Mouse (Mus musculus) stomach, postnatal 0 days (tissue): ENCODE results near the gene Bcl2l11.

Experiments used
- CTCF ChIP-seq: IDR thresholded peaks from 2 replicates; pipeline ENCODE4 v1.5.1; 2016; ENCODE audit warnings: antibody characterized with exemption, low read depth, mild to moderate bottlenecking, moderate library complexity
- EP300 ChIP-seq: optimal IDR thresholded peaks from 2 replicates; pipeline ENCODE3; 2016; ENCODE audit warnings: antibody characterized with exemption

GRCm38 (mm10) chr2:128179126-128179807, 53.4 kb downstream of the Bcl2l11 start:
- TF ChIP-seq CTCF (no peak), EP300 (no peak)
